Mouse (Mus musculus) E14TG2a.4 (cell line): ENCODE results near the gene Macrod2.

Source experiments
- CTCF ChIP-seq: conservative IDR thresholded peaks from 2 replicates; pipeline ENCODE4 v1.5.1; 2014; ENCODE audit warnings: low read length
- POU5F1 ChIP-seq: IDR thresholded peaks from 2 replicates; pipeline ENCODE4 v1.6.1; 2014; ENCODE audit warnings: low read length, borderline replicate concordance

- TF ChIP-seq CTCF: no peak
- no peak for TF ChIP-seq POU5F1
These were observed 2038.0 kb downstream of the Macrod2 start for GRCm38 (mm10) chr2:142433126-142433525.
